Mouse (Mus musculus): ENCODE measurements around the gene Wdfy3.

DNA sequence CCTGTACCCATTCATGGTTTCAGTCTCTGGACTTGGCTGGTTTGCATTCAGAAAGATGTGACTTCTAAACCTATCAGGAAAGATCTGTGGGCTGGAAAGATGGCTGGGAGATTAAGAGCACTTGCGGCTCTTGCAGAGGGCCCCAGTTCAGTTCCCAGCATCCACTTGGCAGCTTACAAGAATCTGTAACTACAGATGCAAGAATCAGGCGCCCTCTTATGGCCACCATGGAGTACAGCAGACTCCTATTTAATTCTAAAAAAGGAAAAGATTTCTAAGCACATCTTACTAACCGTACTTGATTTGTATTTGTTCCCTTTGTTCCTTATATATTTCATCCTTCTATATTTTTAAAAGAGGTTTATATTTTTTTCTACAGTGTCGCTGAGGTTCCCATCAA lies 137.7 kb downstream of the Wdfy3 start:
- TF ChIP-seq CHD2 (IDR thresholded peaks at IDR 0.05; ENCODE audit: low read depth, low read length) (no peak), ZC3H11A (IDR thresholded peaks at IDR 0.05; ENCODE audit: borderline replicate concordance, low read depth, low read length) (no peak)
